Mouse (Mus musculus): ENCODE results near the gene Shc3.

DNA sequence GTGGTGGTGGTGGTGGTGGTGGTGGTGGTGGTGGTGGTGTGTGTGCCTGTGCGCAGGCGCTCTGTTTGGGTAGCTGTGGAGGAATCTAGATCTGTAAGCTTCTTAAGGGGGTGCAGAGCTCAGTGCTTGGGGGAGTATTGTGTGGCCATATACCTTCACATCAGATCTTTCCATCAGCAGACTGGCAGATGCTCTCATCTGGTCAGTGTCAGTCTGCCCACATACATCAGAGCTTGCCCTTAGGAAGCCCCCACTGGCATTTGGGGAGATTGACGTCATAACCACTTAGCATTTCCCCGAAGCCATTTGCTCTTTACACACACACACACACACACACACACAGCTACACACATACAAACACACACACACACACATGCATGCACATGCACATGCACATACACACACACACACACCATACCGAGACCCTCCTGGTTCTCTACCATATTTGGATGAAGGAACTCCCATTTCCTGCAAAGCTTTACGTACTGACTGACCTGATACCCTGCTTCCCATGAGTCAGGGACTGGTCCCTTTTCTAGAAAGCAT, 159.2 kb downstream of the Shc3 start:
- TF ChIP-seq CTCF (IDR thresholded peaks at IDR 0.05 in 2 of 3, conservative IDR thresholded peaks at IDR 0.05 in 1 of 3; ENCODE audit: control insufficient read depth in 1 of 3, insufficient read depth in 1 of 3, low read depth in 2 of 3, low read length in 3 of 3, poor library complexity in 1 of 3, severe bottlenecking in 1 of 3) (no peak), EP300 (IDR thresholded peaks at IDR 0.05; ENCODE audit: low read depth in 1 of 2, low read length in 2 of 2) (no peak), ELF1 (IDR thresholded peaks at IDR 0.05; ENCODE audit: low read depth, low read length) (no peak), POLR2A (IDR thresholded peaks at IDR 0.05; ENCODE audit: control insufficient read depth in 1 of 2, insufficient read depth in 1 of 2, low read depth in 1 of 2, low read length in 2 of 2, poor library complexity in 1 of 2) (no peak), MYB (IDR thresholded peaks at IDR 0.05; ENCODE audit: low read depth, low read length) (no peak), CHD2 (IDR thresholded peaks at IDR 0.05; ENCODE audit: low read length) (no peak), NELFE (IDR thresholded peaks at IDR 0.05; ENCODE audit: low read depth, low read length) (no peak), SIN3A (IDR thresholded peaks at IDR 0.05; ENCODE audit: low read length) (no peak), RCOR1 (IDR thresholded peaks at IDR 0.05; ENCODE audit: low read depth, low read length) (no peak), MXI1 (IDR thresholded peaks at IDR 0.05; ENCODE audit: low read depth, low read length) (no peak)
